Mouse (Mus musculus): Measurements from ENCODE around the gene Zhx3. TPM values are rescaled to one million over a fixed set of nuclear protein-coding genes. Genes with fewer than 3 reads are reported as not detected.

The Zhx3 gene
- polyA plus RNA-seq, 1 experiment from 2014 or later = 16.9 TPM

Other genes starting within 250 kb of the Zhx3 start
- gene Top1, start 227.1 kb downstream of the Zhx3 start, polyA plus RNA-seq (2014; fragmentation: Nextera tagmentation; extraction: Ambion mirVana) = 83.2 and 83.5 TPM in 2 replicates
- 51.7 and 68.8 TPM in 2 replicates for gene Plcg1, start 141.7 kb downstream of the Zhx3 start, polyA plus RNA-seq (2014; fragmentation: Nextera tagmentation; extraction: Ambion mirVana)
- 0.14 and 0.34 TPM in 2 replicates for gene Lpin3, start 7.7 kb upstream of the Zhx3 start, polyA plus RNA-seq (2014; fragmentation: Nextera tagmentation; extraction: Ambion mirVana)
- gene Emilin3, start 39.3 kb upstream of the Zhx3 start, polyA plus RNA-seq (2014; fragmentation: Nextera tagmentation; extraction: Ambion mirVana) = 0.30 and 0.45 TPM in 2 replicates
- gene Chd6, start 236.1 kb upstream of the Zhx3 start, polyA plus RNA-seq (2014; fragmentation: Nextera tagmentation; extraction: Ambion mirVana) = 37.8 and 45.9 TPM in 2 replicates